Mouse (Mus musculus) liver, embryonic 16.5 days (tissue): Measurements from ENCODE around the gene Gm20696. TPM values are rescaled to one million over a fixed set of nuclear protein-coding genes. Genes with fewer than 3 reads are reported as not detected.

ENCODE experiments used
- ATAC-seq: fragments of 200-750 bp; cut with Nextera tagmentation; 2 replicates; pipeline ENCODE4 v1.8.0; 2017; ENCODE audit warnings: low read depth, mild to moderate bottlenecking, moderate number of reproducible peaks, moderate library complexity
- H3K27ac ChIP-seq: fragments of 300-500 bp; sonication (generic); 2 replicates; pipeline ENCODE4 v1.5.1; 2014; ENCODE audit warnings: mild to moderate bottlenecking, low read length
- H3K27me3 ChIP-seq: fragments of 300-500 bp; sonication (generic); 2 replicates; pipeline ENCODE4 v1.6.1; 2014; ENCODE audit warnings: low read depth, low read length, mixed read lengths; ENCODE audit not compliant: control insufficient read depth, insufficient read depth
- H3K36me3 ChIP-seq: fragments of 300-500 bp; sonication (generic); 2 replicates; pipeline ENCODE4 v1.6.1; 2014; ENCODE audit warnings: mild to moderate bottlenecking; ENCODE audit not compliant: control insufficient read depth, insufficient read depth
- H3K4me1 ChIP-seq: fragments of 300-500 bp; sonication (generic); 2 replicates; pipeline ENCODE4 v1.6.1; 2014; ENCODE audit warnings: low read depth, low read length, mixed read lengths; ENCODE audit not compliant: control insufficient read depth
- H3K4me2 ChIP-seq: fragments of 300-500 bp; sonication (generic); 2 replicates; pipeline ENCODE4 v1.6.1; 2014; ENCODE audit warnings: low read depth, low read length, mixed read lengths
- H3K4me3 ChIP-seq: fragments of 300-500 bp; sonication (generic); 2 replicates; pipeline ENCODE4 v1.5.1; 2014; ENCODE audit warnings: low read depth, mild to moderate bottlenecking, low read length
- H3K9ac ChIP-seq: fragments of 300-500 bp; sonication (generic); 2 replicates; pipeline ENCODE4 v1.6.1; 2014; ENCODE audit warnings: low read depth, low read length
- H3K9me3 ChIP-seq: fragments of 300-500 bp; sonication (generic); replicated peaks from 2 replicates; pipeline ENCODE4 v1.6.1; 2016; ENCODE audit warnings: low read length; ENCODE audit not compliant: control insufficient read depth
- WGBS: fragments of 180-500 bp; shearing (Covaris S2); extraction: QIAGEN DNeasy Blood & Tissue Kit; methylation state at CpG from one replicate; pipeline ENCODE4 v1.1.7; 2014; ENCODE audit not compliant: insufficient replicate concordance; 5-methylcytosine and 5-hydroxymethylcytosine counted together
- polyA plus RNA-seq: library from polyadenylated mRNA; unstranded; fragments of >200 nt; fragmentation: Nextera tagmentation; extraction: Ambion mirVana; gene quantifications from 2 replicates; pipeline ENCODE4 v1.2.1, GENCODE M21; 2015

The Gm20696 gene
- 0.35 and 0.51 TPM in 2 replicates for polyA plus RNA-seq

DNA sequence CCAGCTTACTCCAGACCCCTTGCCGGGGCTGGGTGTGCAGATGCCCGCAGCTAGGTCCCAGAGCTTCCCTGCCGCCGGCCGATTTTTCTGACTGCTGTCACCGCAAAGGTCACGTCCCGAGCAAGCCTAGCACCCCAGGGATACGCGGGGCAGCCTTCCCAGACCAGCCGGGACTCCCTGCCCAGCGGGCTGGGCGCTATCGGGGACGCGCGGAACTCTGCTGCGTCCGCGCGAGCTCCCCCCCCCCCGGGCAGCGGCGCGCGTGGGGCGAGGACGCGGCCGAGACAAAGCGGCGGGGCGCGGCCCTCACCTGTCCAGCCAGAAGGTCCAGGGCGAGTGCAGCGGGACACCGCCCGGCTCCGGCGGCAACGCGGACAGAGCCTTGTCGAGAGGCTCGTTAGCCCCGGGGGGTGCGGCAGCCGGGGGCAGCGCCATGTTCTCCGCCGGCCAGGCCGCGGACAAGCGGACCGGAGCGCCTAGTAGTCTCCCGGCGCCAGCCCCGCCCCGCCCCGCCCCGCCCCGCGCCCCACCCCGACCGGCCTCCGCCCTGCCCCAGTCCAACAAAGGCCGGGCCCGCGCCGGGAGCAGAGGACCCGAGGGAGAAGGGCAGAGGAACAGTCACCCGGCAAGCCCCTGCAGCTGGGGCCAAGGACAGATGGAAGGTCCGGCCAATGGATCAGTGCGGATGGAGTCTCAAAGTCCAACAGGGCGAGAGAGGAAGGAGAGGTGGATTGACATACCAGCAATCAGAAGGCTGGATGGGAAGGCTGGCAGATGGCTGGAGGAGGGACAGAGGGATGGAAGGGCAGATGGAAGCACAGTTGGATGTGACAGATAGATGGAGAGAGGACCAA lies at the start of gene Gm20696, which contains the start of gene Eif4e3:
Gene Gm20696 (minus strand): TSS at position 480 of the 854 bp plus-strand sequence.
Gene Eif4e3 (minus strand): TSS at position 454 of the 854 bp plus-strand sequence.
- no peaks in the 10 kb centered on the region for H3K9me3 ChIP-seq
- peak within 1 kb of the TSS; percentile 65 for H3K4me3 ChIP-seq
- under 1% methylated on average over 59 of the region's 75 CpGs for WGBS
- peak within 1 kb of the TSS; percentile 48; the same call in 1 of the 2 replicates for H3K9ac ChIP-seq
- peak; percentile 72 for ATAC-seq
- no peaks in the 10 kb centered on the region for H3K36me3 ChIP-seq
- H3K27me3 ChIP-seq: peaks cover 30% of the 10 kb centered on the region
- H3K4me2 ChIP-seq: peak within 1 kb of the TSS; percentile 71
- H3K4me1 ChIP-seq: no peaks in the 10 kb centered on the region
- no peak within 1 kb of the TSS for H3K27ac ChIP-seq

GRCm38 (mm10) chr6:99715913-99716312 lies 49.3 kb upstream of the Gm20696 start:
- Histone ChIP-seq H3K9me3 (no peaks in the 10 kb centered on the region), H3K27ac (no peak overlapping the region), H3K36me3 (no peaks in the 10 kb centered on the region), H3K27me3 (peaks cover 2% of the 10 kb centered on the region; the same call in 1 of the 2 replicates), H3K4me1 (no peaks in the 10 kb centered on the region), H3K4me2 (no peak overlapping the region), H3K9ac (no peak overlapping the region), H3K4me3 (no peak overlapping the region)
- ATAC-seq: no peak
- 35% methylated on average over 5 of the region's 6 CpGs for WGBS

DNA sequence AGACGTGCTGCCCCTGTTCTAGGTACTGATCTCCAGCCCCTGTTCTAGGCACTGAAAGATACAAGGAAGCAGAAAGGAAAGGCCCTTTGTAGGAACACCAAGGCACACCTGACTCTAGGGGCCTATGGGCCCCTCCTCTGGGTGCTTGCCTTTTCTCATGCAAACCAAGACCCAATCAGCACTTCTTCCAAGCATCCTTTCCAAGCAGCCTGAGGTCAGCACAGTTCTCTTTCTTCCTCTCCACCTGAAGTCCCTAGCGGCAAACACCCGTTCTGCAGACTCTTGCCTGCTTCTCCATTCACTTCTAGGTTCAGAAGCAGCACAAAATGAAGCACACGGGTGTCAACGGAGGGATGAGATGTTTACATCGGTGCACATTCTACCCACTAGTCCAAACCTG lies 48.6 kb upstream of the Gm20696 start:
- Histone ChIP-seq H3K27me3 (peaks cover 2% of the 10 kb centered on the region; the same call in 1 of the 2 replicates), H3K9me3 (no peaks in the 10 kb centered on the region), H3K36me3 (no peaks in the 10 kb centered on the region), H3K27ac (no peak overlapping the region), H3K4me1 (no peaks in the 10 kb centered on the region), H3K9ac (no peak overlapping the region), H3K4me3 (no peak overlapping the region), H3K4me2 (no peak overlapping the region)
- 46% methylated on average over 6 of the region's 6 CpGs for WGBS
- ATAC-seq: no peak

GRCm38 (mm10) chr6:99713256-99713655 lies 46.7 kb upstream of the Gm20696 start:
- peaks cover 2% of the 10 kb centered on the region; the same call in 1 of the 2 replicates for H3K27me3 ChIP-seq
- H3K36me3 ChIP-seq: no peaks in the 10 kb centered on the region
- no peaks in the 10 kb centered on the region for H3K4me1 ChIP-seq
- WGBS: 70% methylated on average over 5 of the region's 5 CpGs
- no peak overlapping the region for H3K4me3 ChIP-seq
- no peak overlapping the region for H3K9ac ChIP-seq
- H3K4me2 ChIP-seq: no peak overlapping the region
- no peak overlapping the region for H3K27ac ChIP-seq
- no peaks in the 10 kb centered on the region for H3K9me3 ChIP-seq
- no peak for ATAC-seq

DNA sequence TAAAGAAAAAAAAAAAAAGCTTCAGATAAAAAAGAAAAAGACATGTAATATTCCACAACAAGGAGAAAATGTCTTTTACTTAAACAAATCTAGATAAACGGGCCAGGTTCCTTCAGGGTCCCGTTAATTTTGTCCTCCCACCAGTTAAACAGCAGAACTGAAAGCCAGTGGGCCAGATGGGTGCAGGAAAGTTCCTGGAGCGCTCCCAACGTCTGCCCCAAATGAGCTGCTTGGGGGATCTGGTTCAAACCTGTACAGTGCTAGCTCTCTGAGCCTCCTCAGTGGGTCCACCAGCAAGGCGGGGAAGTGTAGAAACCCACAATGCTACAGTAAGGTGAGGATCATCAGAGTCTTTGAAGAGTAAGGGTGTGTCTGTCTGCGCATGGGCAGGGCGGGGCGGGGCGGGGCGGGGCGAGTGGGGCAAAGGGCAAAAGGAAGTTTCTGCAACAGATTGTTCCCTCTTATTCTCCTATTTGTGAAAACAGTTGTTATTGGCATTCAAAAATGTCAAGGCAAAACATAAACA lies 45.0 kb upstream of the Gm20696 start:
- Histone ChIP-seq H3K27ac (no peak overlapping the region), H3K27me3 (peaks cover 1% of the 10 kb centered on the region; the same call in 1 of the 2 replicates), H3K4me1 (no peaks in the 10 kb centered on the region), H3K36me3 (no peaks in the 10 kb centered on the region), H3K4me3 (no peak overlapping the region), H3K9ac (no peak overlapping the region), H3K4me2 (no peak overlapping the region), H3K9me3 (no peaks in the 10 kb centered on the region)
- 40% methylated on average over 11 of the region's 11 CpGs for WGBS
- no peak for ATAC-seq

DNA sequence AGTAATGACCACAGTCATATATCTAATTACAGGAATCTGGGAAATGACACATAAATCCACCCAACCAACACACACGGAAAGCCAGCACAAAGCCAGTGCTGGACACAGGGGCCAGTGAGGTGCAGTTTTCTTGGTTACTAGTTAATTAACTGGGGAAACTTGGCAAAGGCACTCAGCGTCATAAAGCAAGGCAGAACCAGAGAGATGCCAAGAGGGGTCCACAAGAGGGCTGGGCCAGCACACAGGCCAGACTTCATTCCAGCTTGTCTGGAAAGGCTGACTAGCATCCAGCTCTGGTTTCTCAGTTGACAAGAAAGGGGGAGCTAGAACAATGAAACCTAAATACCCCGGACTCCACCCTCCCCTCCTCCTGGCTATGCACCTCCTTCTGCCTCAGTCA lies 33.9 kb upstream of the Gm20696 start:
- 53% methylated on average over 3 of the region's 3 CpGs for WGBS

DNA sequence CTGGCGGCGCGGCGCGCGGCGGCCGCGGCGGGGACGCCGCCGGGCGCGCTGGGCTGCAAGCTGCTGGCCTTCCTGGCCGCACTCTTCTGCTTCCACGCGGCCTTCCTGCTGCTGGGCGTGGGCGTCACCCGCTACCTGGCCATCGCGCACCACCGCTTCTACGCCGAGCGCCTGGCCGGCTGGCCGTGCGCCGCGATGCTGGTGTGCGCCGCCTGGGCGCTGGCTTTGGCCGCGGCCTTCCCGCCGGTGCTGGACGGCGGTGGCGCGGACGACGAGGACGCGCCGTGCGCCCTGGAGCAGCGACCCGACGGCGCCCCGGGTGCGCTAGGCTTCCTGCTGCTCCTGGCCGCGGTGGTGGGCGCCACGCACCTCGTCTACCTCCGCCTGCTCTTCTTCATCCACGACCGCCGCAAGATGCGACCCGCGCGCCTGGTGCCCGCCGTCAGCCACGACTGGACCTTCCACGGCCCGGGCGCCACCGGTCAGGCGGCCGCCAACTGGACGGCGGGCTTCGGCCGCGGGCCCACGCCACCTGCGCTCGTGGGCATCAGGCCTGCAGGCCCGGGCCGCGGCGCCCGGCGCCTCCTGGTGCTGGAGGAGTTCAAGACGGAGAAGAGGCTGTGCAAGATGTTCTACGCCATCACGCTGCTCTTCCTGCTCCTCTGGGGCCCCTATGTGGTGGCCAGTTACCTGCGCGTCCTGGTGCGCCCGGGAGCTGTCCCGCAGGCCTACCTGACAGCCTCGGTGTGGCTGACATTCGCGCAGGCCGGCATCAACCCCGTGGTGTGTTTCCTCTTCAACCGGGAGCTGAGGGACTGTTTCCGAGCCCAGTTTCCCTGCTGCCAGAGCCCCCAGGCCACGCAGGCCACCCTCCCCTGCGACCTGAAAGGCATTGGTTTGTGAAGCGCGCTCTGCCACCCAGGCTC lies 26.6 kb upstream of the Gm20696 start:
- Histone ChIP-seq H3K4me2 (peak overlapping the region; percentile 64), H3K27me3 (peaks cover 71% of the 10 kb centered on the region), H3K4me3 (peak overlapping the region; percentile 51), H3K36me3 (no peaks in the 10 kb centered on the region), H3K27ac (no peak overlapping the region), H3K4me1 (no peaks in the 10 kb centered on the region), H3K9ac (no peak overlapping the region), H3K9me3 (no peaks in the 10 kb centered on the region)
- no peak for ATAC-seq
- WGBS: 3% methylated on average over 86 of the region's 110 CpGs

More for the DNA sequence above, 33.9 kb upstream of the Gm20696 start:
- Histone ChIP-seq H3K9ac (no peak overlapping the region), H3K4me3 (no peak overlapping the region), H3K36me3 (no peaks in the 10 kb centered on the region), H3K27ac (no peak overlapping the region), H3K4me2 (no peak overlapping the region), H3K27me3 (peaks cover 9% of the 10 kb centered on the region), H3K4me1 (no peaks in the 10 kb centered on the region), H3K9me3 (no peaks in the 10 kb centered on the region)
- ATAC-seq: no peak

- Histone ChIP-seq H3K27ac (no peak within 1 kb of the TSS), H3K9me3 (no peaks in the 10 kb centered on the region), H3K4me2 (peak within 1 kb of the TSS; percentile 64), H3K27me3 (peaks cover 72% of the 10 kb centered on the region), H3K9ac (no peak within 1 kb of the TSS), H3K4me3 (peak within 1 kb of the TSS; percentile 51), H3K36me3 (no peaks in the 10 kb centered on the region), H3K4me1 (no peaks in the 10 kb centered on the region)
- WGBS: under 1% methylated on average over 76 of the region's 112 CpGs
- ATAC-seq: no peak
Observed at GRCm38 (mm10) chr6:99692206-99692915, 25.8 kb upstream of the Gm20696 start, which contains the start of gene Gpr27. Gene Gpr27 (plus strand): TSS chr6:99692679.
